Mouse (Mus musculus) left cerebral cortex, adult 8-10 months (tissue): ENCODE results near the gene Tacr3. TPM values are rescaled to one million over a fixed set of nuclear protein-coding genes. Genes with fewer than 3 reads are reported as not detected.

ENCODE experiments used
- DNase-seq, 2 experiments: peaks; one replicate each; pipeline ENCODE4 v3.0.0; 2022; ENCODE audit warnings: low spot score in 2 of 2
- total RNA-seq, 4 experiments: library from RNA; stranded (reverse); gene quantifications; 2 replicates each; pipeline ENCODE4 v1.2.4; 2022

The Tacr3 gene
- 1 to 10 TPM; 1.6 to 2.5 (median 2.0) TPM for total RNA-seq

DNA sequence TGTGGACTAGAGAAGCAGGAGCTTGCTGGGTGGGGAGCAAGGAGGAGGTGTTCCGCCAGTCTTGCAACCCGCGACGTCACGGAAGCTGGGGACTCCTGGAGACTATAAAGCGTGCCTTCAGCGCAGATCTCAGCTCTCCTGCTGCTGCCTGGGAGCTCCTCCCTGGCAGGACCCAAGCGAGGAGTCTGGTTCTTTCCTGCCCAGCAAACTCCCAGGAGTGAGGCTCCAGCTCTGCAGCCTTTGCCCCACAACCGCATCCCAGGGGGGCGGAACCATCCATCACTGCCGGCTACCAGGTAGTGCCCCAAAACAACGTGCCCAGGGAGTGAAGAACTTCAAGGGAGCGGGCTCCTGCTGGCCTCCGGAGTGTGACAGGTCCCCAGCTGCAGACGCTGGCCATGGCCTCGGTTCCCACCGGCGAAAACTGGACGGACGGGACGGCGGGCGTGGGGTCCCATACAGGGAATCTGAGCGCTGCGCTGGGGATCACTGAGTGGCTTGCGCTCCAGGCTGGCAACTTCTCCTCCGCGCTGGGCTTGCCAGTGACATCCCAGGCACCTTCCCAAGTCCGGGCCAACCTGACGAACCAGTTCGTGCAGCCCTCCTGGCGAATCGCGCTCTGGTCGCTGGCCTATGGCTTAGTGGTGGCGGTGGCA, at the start of gene Tacr3:
Tacr3 (plus strand) TSS at position 133 of the 656 bp plus-strand sequence.
- DNase-seq: no peak

DNA sequence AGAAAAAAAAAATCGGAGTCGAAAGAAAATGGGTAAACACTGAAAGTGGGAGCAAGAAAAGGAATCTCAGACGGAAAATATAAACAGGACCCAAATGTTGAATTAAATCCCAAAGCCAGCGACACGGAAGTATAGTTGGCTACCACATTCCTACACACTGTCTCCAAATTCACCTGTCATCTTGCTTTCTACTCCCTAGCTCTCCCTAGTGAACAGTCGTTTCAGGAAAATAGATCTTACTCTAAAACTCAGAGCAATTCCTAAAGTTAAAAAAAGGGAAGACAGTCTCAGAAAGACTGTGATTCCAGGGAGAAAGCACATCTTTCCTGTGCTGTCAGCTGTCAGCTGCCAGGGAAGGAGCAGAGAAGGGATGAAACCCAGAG, 324 bp upstream of the Tacr3 start:
- no peak for DNase-seq

DNA sequence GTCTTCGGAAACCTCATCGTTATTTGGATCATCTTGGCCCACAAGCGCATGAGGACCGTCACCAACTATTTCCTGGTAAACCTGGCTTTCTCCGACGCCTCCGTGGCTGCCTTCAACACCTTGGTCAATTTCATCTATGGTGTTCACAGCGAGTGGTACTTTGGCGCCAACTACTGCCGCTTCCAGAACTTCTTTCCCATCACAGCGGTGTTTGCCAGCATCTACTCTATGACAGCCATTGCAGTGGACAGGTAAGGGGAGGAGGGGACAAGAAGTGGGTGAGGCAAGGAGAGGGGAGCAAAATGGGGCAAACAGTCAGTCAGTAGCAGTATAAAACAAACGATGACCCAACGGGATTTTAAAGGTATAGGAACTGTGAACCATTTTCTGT, 719 bp downstream of the Tacr3 start:
- peak in 1 of 2 experiments; percentile 1 for DNase-seq

DNA sequence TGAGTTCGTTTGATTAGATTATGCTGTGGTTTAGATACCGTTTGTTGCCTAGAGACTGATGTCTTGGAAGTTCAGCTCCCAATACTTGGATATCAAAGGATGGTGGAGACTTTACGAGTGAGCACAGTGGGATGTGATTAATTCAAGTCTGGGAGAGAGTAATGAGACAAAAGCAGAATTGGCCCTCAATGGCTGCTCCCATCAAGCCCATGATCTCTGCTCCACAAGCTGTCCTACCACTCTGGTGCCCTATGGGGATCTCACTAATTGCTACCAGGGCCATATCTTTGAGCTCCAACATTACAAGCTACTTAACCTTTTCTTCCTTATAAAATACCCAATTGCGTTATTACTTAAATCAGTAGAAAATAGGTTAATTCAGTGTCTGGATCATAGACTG, 22.5 kb downstream of the Tacr3 start:
- no peak for DNase-seq

DNA sequence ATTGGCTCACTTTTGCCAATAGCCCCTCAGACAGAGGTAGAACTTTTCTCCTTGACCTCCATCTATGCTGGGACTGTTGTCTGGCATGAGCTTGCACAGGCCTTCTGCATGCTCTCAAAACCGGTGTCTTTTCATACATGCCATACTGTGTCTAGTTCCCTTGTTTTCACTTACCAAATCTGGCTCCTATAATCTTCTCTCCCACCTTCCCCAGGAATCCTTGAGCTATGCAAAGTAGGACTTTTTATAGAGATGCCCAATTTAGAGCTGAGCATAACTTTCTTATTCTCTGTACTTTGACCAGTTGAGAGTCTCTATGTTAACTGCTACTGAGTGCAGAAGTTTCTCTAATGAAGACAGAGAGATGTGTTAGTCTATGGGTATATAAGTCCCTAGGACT, 48.9 kb downstream of the Tacr3 start:
- DNase-seq: no peak

DNA sequence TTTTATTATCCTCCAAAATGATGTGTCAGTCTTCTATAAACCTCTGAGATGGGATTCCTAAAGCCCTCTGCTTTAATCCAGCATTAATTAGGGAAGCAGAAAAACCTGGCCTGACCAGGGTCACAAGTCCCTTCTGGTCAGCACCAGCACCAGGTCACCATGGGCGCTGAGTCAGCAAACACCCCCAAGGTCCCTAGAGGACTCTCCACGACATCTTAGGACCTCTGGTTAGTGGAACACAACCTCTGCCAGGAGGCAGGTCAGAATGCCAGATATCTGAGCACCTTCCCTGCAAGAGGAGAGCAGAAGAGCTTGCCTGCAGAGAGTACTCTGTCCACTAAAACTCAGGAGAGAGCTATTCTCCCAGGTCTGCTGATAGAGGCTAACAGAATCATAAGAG, 67.0 kb downstream of the Tacr3 start:
- DNase-seq: no peak

DNA sequence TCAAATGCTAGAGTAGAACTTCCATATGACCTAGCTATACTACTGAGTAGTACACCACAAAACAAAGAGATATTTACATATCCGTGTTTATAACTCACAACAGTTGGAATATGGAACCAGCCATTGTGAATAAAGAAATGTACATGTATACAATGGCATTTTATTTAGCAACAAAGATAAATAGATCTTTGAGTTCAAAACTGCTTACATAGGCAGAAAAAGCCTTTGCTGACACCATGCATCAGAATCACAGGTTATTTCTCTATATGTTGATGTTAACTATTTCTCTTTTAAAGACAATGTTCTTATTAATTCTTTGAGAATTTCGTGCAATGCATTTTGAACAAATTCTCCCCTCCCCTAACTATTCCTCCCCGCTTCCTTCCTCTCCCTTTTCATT, 80.1 kb downstream of the Tacr3 start:
- no peak for DNase-seq

DNA sequence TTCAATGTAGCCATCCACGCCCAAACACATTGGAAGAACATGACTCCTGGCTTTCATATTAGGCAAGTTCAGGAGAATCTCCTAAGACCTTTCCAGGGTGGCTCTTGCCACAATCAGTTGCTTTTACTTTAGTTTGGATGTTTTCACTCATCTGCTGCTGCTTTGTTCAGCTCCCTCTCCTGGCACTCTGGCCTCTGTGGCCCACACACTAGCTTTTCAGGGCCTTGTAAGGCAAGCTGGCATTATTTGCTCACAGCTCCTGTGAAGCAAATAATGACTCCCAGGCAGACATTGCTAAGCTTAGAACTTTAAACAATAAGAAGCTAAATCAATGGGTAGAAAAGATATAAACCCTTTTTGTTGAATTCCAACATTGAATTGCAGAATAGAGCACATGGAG, 105.9 kb downstream of the Tacr3 start:
- DNase-seq: no peak

DNA sequence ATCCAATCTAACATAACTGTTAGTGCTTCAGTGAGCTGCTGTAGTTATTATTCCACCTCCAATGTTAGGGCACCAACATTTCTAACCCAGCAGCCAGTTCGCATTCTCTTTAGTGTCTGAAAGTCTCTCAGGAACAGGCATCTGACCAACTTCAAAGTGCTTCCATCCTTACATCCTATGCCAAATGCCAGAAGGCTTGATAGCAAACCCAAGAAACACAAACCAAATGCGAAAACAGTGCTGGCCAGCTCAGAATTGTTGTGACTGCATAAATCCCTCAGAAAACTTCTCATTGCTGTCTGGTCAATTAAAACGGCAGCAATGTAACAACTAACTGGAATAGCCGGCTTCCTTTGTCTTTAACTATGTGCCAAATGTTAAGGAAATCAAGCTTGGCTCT, 106.7 kb downstream of the Tacr3 start:
- no peak for DNase-seq

DNA sequence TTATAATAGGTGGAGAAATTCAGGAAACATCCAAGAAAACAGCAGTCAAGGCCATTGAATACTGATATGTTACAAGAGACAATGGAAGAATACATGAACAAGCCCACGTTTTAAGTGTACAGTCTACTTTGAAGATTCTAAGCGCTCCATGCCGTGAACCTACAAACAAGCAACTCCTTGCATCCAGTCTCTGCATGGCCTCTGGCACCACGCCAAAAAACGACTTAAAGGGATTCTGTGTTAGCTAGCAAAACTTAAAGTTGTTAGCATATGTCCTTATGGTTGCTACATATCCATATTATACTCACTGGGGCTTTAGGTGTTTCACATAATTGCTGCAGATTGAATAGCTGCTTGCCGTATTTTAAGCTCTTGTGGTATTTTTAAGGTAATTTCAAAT, 134.7 kb downstream of the Tacr3 start:
- DNase-seq: no peak

DNA sequence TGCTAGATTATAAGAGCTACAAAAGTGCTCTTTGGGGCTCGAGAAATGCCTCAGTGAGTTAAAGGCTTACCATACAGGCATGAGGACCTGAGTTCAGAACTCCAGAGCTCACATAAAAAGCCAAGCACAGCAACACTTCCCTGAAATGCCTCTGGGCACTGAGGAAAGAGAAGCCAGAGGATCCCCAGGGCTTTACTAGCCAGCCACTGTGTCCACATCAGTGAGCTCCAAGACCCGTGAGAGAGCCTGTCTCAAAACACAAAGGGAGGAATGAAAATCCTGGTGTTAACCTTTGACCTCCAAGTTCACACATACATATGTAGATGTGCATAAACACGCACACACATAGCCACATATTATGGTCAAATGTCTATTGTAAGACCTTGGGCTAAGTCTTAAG, 150.1 kb downstream of the Tacr3 start:
- no peak for DNase-seq

DNA sequence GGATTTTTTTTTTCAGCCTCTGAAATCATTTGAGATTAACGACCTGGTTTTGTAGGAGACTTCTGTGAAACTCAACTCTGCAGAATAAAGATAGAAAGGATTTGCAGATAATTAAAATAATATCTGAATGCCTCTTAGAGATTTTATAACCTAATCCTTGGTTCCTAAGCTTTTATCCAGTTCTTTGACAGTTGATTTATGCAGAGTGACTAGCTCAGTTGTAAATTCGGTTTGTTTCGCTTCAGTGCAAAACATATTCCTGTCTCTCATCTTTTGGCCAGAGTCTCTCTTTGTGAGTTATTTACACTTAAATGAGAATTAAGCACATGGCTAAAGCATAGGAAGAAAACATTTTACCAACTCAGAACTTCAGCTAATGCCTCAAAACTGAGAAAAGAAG, 151.3 kb downstream of the Tacr3 start:
- DNase-seq: no peak
